Comparison of ENCODE assay signal across 8 mouse cellular contexts in genomic region chr19:32386556-32387402, GRCm38 (mm10). TPM values are rescaled to one million over a fixed set of nuclear protein-coding genes. Genes with fewer than 3 reads are reported as not detected.
DNase-seq lines count a peak whose midpoint lies in the region; ATAC-seq and TF ChIP-seq lines count a peak whose summit lies in the region.

No protein-coding gene starts in this region.

- WGBS in forebrain, embryonic 12.5 days, result 31% methylated on average over 19 of the region's 19 CpGs
- WGBS in small intestine, adult 2 months, result 27% methylated on average over 19 of the region's 19 CpGs

- TF ChIP-seq CTCF in ES-Bruce4 (IDR thresholded peaks at IDR 0.05; ENCODE audit: low read depth, low read length), result no peak
- no peak for TF ChIP-seq CTCF in small intestine, adult 2 months (IDR thresholded peaks at IDR 0.05; ENCODE audit: extremely low read depth, insufficient read length, insufficient replicate concordance, low read depth, low read length)

- peaks cover 2% of the 10 kb centered on the region for H3K4me1 ChIP-seq in ES-Bruce4 (ENCODE audit: control insufficient read depth, insufficient read depth, low read length)
- peaks cover 19% of the 10 kb centered on the region for H3K4me1 ChIP-seq in forebrain, embryonic 12.5 days
- H3K4me1 ChIP-seq in small intestine, adult 2 months (ENCODE audit: control insufficient read depth, insufficient read depth, insufficient read length, low read length), result peaks cover 10% of the 10 kb centered on the region

- H3K4me3 ChIP-seq in ES-Bruce4 (ENCODE audit: low read depth, low read length), result peak overlapping the region; percentile 72; the same call in 1 of the 2 replicates
- peak overlapping the region; percentile 76 for H3K4me3 ChIP-seq in forebrain, embryonic 12.5 days (replicated peaks)
- H3K4me3 ChIP-seq in small intestine, adult 2 months (ENCODE audit: low read depth, low read length), result peak overlapping the region; percentile 92

- H3K27ac ChIP-seq in ES-Bruce4 (ENCODE audit: insufficient read depth, low read length), result no peak overlapping the region
- no peak overlapping the region for H3K27ac ChIP-seq in forebrain, embryonic 12.5 days
- no peak overlapping the region for H3K27ac ChIP-seq in small intestine, adult 2 months (ENCODE audit: insufficient read depth, low read depth, low read length)

- no peak for TF ChIP-seq EP300 in ES-Bruce4 (IDR thresholded peaks at IDR 0.05; ENCODE audit: insufficient read depth, low read depth, low read length)

- H3K27me3 ChIP-seq in ES-Bruce4 (ENCODE audit: control insufficient read depth, insufficient read depth, low read length, poor library complexity, severe bottlenecking), result no peaks in the 10 kb centered on the region
- H3K27me3 ChIP-seq in forebrain, embryonic 12.5 days, result peaks cover 4% of the 10 kb centered on the region; the same call in 1 of the 2 replicates
- H3K27me3 ChIP-seq in small intestine, adult 2 months (ENCODE audit: control insufficient read depth, insufficient read depth, low read length), result 0 out of 2 replicates have a peak, but pooled peaks cover 2% of the 10 kb centered on the region

- peak overlapping the region; percentile 88 for H3K4me2 ChIP-seq in forebrain, embryonic 12.5 days

- peak; percentile 88 for DNase-seq in adrenal gland, adult 8-10 months
- DNase-seq in heart, postnatal 36 days, result peak; percentile 80
- DNase-seq in layer of hippocampus, adult 9-11 months, result peak; percentile 27
- DNase-seq in lung, postnatal 25 days (ENCODE audit: low spot score), result peak; percentile 74

- no peak overlapping the region for H3K9ac ChIP-seq in ES-Bruce4 (ENCODE audit: low read depth, poor library complexity, severe bottlenecking)
- H3K9ac ChIP-seq in forebrain, embryonic 12.5 days, result peak overlapping the region; percentile 81

- TF ChIP-seq POLR2A in ES-Bruce4 (IDR thresholded peaks at IDR 0.05; ENCODE audit: insufficient read depth, low read length), result no peak
- no peak for TF ChIP-seq POLR2A in small intestine, adult 2 months (IDR thresholded peaks at IDR 0.05; ENCODE audit: low read depth, low read length)

- H3K36me3 ChIP-seq in ES-Bruce4 (ENCODE audit: control insufficient read depth, insufficient read depth, low read length, poor library complexity, severe bottlenecking), result no peaks in the 10 kb centered on the region
- no peaks in the 10 kb centered on the region for H3K36me3 ChIP-seq in forebrain, embryonic 12.5 days (replicated peaks)
- no peaks in the 10 kb centered on the region for H3K36me3 ChIP-seq in small intestine, adult 2 months (ENCODE audit: control insufficient read depth, insufficient read depth, low read length)

- H3K9me3 ChIP-seq in ES-Bruce4 (replicated peaks; ENCODE audit: control insufficient read depth, insufficient read depth, low read length, poor library complexity, severe bottlenecking), result no peaks in the 10 kb centered on the region
- H3K9me3 ChIP-seq in forebrain, embryonic 12.5 days, result no peaks in the 10 kb centered on the region

- ATAC-seq in forebrain, embryonic 12.5 days (ENCODE audit: low FRiP score), result no peak
- no peak for ATAC-seq in CD4-positive, CD25-positive, alpha-beta regulatory T cell, adult 4 months

- intact Hi-C loops in heart, postnatal 36 days (cut with DNase I), result loop anchor here (2.0 to 5.0 kb wide), 3 partner anchors 58 to 189 kb away; no protein-coding TSS in a partner anchor

RNA-seq across cellular contexts. Expression of gene Sgms1, which starts 2.7 kb away (rescaled TPM):
- polyA plus RNA-seq in ES-Bruce4 (2011; ENCODE audit: insufficient read depth, insufficient read length, low read depth, missing spikeins), result 58.9 and 69.7 TPM in 2 replicates
- 100 to 1,000 TPM in 2 of 4 experiments, 10 to 100 TPM in 2; 96.1 to 103 (median 101) TPM for total RNA-seq in adrenal gland, adult 8-10 months (2022)
- polyA plus RNA-seq in forebrain, embryonic 12.5 days (2016; fragmentation: Nextera tagmentation; extraction: Ambion mirVana), result 12.3 and 13.8 TPM in 2 replicates
- total RNA-seq in heart, postnatal 36 days (2021), result 10 to 100 TPM; 60.2 to 76.0 TPM
- 4.3 and 7.5 TPM in 2 replicates for polyA plus RNA-seq in small intestine, adult 2 months (2012; rRNA removed)
- 10 to 100 TPM; 42.2 to 48.0 TPM for polyA plus RNA-seq in CD4-positive, CD25-positive, alpha-beta regulatory T cell, adult 4 months (2017; shearing (Covaris generic))

Comparison
In these comparisons a context has a peak if more than half of its experiments do, and no peak if none do; other contexts are left out.
1. DNase-seq: peak in every context shown above with its lines; median percentile 88 in adrenal gland, adult 8-10 months; 80 in heart, postnatal 36 days; 74 in lung, postnatal 25 days; 27 in layer of hippocampus, adult 9-11 months.